Mouse (Mus musculus): Measurements from ENCODE around the gene 1700028P14Rik.
"Not testable (repeated sequence)": the region's sequence is repeated elsewhere in the genome, so short reads cannot be mapped to it uniquely, and the experiment has no call there.

1700028P14Rik gene

GRCm38 (mm10) chr19:23652644-23653043 is at the start of gene 1700028P14Rik:
Gene 1700028P14Rik, minus strand, starts transcription at chr19:23652812.
- no peak for DNase-seq

DNA sequence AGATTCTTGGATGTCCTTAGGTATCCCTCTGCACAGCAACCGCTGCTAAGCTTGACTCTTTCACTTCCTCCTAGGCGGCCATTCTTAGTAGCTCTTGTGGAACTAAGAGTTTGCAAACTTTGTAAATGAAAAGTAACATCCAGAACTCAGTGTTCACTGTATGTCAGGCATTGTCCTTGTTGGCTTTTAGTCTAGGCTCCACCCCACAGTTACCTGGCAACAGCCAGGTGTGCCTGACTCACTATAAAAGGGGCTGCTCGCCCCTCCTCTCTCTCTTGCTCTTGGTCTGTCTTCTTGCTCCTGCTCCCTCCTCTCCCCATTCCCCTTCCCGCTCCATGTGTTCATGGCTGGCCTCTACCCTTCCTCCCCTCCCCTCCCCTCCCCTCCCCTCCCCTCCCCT is 46.5 kb upstream of the 1700028P14Rik start:
- DNase-seq = no peak

DNA sequence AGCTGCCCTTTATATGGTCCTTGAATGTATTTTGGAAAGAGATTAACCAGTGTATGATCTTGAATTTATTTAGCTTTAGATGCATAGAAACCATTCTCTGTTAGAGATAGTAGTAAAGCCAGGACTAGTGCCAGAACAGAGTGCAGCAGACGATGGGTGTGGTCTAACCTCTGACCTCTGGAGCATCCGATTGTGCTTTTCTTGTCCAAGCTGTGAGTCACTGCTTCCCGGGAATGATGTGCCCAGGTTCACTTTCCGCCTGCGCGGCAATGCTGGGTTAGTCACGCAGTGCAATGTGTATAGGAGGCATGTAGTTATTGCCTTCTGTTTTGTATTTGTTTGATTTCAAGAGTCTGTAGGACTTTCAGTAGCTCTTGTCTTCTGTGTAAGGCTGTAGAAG is 45.8 kb upstream of the 1700028P14Rik start:
- DNase-seq = no peak

DNA sequence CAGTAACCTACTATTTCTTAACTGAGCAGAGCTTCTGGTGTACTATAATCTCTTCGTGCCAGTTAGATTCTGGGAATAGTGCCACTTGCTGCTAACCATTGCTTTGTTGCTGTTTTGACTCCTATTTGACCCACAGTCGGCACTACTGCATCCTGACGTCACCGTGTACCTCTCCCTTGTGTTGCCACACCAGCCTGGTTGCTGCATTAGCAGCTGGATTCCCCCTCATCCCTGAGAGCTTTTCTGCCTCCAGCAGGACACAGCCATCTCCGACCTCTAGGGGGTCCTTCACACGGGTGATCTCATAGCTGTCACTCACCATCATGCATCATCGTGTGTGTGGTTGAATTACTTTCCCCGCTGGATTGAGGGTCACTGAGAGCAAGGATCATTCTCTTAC is 45.2 kb upstream of the 1700028P14Rik start:
- DNase-seq = no peak

DNA sequence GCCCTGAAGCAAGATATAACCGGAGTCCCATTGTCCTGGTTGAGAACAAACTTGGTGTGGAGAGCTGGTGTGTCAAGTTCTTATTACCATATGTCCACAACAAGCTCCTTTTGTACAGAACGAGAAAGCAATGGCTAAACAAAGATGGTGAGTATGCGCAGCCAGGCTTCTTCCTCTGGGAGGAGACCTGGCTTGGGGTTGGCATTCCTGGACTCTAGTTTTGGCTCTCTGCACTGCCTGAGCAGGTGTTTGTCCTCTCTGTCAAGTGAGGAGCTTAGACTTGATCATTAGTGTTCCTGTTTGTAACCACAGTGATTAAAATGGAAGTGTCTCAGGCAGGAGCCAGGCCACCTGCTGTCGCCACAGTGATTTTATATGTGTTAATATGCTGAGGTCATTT is 41.7 kb upstream of the 1700028P14Rik start:
- no peak for DNase-seq

DNA sequence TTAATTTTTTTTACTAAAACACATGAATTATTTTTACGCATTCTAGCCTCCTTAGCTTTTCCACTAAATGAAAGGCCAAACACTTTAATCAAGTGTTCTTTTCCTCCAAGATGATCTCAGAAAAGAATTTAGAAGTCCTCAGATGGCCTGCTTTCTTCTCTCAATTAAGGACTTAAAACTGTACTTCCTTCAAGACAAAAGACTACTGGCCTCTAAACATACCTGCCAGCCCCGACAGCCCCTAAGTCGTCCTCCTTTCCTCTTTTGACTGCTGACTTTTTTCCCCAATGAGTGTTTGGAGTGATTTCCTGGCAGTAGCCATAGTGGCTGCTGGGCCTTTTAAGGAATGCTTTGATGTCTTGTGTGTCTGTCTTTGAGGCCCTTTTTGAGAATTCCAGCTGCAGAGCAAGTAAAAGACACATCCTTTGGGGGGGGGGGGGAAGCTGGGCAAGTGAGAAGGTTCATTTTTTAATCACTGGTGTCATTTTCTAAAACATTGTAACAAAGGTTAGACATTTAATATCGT is 35.9 kb upstream of the 1700028P14Rik start:
- DNase-seq = no peak

- DNase-seq = peak; percentile 89 to 92
These were observed 34.8 kb upstream of the 1700028P14Rik start, which contains the start of gene Ptar1 for GRCm38 (mm10) chr19:23687296-23688021. Gene Ptar1, plus strand, starts transcription at chr19:23687429.

- no peak for DNase-seq
These were observed 34.3 kb upstream of the 1700028P14Rik start for GRCm38 (mm10) chr19:23686962-23687295.

DNA sequence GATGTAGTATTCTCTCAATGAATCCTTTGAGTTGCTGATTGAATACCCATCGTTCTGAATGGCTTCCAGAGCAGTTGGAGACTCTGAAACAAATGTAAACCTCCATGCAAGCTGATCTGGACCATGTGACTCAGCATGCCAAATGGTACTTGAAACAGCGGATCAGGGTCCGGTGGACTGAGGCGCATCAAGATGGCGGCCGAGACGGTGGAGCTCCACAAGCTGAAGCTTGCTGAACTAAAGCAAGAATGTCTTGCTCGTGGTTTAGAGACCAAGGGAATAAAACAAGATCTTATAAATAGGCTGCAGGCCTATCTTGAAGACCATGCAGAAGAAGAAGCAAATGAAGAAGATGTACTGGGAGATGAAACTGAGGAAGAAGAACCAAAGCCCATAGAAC is 23.0 kb upstream of the 1700028P14Rik start:
- DNase-seq = not testable (repeated sequence)

GRCm38 (mm10) chr19:23673021-23673420 is 20.4 kb upstream of the 1700028P14Rik start:
- DNase-seq = no peak

DNA sequence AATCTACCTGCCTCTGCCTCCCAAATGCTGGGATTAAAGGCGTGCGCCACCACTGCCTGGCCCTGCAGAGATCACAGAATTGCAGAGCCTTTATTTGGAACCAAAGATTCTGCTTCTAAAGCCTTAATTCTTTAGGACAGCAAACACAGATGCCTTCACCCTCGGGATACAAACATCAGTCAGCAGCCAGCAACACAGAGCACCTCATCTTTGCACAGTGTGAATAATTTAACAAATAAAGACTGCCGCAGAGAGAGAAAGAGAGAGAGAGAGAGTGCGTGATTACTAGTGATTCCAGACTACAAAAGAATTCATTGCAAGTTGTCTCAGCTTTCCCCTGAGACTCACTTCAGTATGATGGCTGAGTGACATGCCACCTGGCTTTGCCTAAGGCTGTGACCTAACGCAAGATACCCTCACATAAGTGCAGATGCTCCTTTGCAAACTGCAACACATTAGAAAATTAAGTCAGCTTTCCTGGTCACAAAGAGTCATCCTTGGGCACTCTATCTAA is 15.6 kb upstream of the 1700028P14Rik start:
- DNase-seq = no peak

GRCm38 (mm10) chr19:23664083-23664482 is 11.5 kb upstream of the 1700028P14Rik start:
- no peak for DNase-seq

DNA sequence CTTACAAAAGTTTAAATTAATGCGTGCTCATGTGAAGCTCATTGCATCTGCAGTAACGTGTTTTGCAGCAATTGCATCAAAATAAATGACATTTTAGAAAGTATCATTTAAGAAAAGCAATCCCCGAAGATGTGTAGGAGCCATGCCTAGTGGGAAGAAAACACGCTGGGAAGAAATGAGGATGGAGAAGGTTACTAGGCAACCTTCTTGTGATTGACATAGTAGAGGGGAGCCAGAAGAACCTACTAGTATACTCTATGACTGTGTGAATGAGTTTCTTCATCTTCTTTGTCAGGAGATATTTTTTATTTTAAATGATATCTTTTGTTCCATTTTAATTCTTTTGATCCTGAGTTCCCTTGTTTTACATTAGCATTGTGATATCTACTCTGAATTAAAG is 5.7 kb upstream of the 1700028P14Rik start:
- no peak for DNase-seq

- no peak for DNase-seq
These were observed 4.8 kb upstream of the 1700028P14Rik start for GRCm38 (mm10) chr19:23657261-23657932.

DNA sequence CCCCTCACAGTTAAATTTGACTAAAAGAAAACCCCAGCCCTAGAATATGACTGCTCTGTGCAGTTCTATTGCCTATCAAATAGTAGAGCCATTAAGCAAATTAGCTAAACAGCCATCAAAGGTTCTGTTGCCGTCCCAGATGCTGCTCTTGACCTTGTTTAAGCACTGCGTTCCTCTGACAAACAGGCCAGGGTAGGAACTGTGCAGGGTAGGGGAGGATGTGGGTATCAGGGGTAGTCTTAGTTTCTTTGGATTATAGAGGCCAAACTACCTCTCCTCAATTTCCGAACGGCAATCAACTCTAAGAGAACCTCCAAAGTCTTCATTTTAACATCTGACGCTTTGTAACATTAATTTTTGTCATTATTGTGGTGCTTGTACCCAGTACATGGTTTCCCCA is 542 bp upstream of the 1700028P14Rik start:
- no peak for DNase-seq

DNA sequence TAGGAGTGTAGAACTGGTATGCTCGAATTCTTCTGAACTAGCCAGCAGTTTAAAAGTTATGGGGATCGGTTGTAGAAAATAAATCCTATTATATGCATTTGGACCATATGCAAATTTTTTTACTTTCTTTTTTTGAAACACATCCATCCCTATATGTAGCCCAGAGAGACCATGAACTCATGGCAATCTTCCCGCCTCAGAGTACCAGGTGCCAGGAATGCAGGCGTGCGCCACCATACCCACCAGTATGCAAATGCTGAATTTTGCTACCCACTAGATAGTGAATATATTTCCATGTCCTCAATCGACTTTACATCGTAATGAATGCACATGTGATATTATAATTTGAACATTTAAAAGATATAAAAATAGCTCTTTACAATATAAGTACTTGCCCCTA is 5.3 kb downstream of the 1700028P14Rik start:
- no peak for DNase-seq

DNA sequence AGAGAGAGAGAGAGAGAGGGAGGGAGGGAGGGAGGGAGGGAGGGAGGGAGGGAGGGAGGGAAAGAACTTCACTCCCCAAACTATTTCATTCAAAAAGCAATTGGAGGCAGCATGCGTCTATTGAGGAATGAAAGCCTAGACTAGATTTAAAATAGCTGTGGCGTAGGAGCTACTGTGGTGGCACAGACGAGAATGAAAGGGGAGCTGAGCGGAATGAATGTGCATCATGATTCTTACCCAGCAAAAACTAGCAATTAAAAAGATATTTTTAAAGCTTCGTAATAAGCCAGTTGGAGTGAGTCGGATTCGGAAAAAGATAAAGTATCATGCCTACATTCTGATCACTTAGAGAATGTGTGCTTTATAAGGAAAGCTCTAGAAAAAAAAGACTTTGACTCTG is 7.3 kb downstream of the 1700028P14Rik start:
- DNase-seq = no peak

DNA sequence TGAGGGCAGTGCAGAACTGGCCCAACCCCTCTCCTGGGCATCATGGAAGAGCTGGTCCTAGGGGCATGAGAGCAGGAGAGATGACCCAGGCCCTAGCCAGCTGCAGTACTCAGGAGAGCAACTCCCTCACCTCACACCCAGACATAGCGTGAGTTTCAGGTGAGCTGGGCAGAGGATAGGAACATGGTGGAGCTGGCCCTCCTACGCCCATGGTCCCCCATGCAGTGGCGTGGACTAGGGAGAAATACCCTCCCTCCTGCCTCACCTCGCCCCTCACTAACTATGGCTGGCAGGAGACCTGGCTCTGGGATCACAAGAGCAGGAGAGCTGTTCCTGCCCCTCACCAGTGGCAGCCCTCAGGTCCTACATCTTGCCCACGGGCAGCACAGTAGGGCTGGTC is 8.8 kb downstream of the 1700028P14Rik start:
- DNase-seq = no peak

DNA sequence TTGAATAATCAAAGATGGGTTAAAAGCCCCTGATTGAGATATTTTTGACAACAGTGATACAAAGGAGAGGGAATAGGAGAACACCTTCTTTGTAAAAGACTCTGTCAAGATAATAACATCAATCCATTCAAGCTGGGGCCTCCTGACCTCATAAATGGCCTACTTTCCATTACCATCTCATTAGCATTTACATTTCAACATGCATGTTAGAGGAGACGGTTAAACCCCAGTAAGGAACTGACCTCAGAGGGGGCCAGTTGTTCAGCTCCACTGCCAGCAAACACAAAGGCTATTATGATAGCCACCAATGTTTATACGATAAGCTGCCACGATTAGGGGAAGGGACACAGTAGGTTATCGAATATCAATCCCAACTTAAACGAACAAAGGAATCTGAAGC is 15.8 kb downstream of the 1700028P14Rik start:
- no peak for DNase-seq

GRCm38 (mm10) chr19:23631611-23632492 is 20.8 kb downstream of the 1700028P14Rik start:
- DNase-seq = no peak

DNA sequence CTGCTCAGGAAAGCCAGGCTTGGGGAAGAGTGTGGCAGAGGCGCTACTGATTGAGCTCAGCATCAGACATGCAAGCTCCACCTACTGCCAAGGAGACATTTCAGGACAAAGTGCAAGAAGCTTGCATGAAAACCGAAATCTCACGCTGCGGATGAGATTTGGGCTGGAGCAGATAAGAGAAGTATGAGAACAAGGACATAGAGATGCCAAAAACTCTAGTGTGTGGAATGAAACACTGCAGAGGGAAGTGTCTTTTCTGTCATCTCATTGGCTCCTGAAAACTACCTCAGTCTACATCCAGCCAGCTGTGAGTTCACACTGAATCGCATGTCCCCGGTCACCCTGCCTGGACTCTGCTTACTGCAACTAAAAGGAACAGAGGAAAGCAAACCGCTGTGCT is 38.3 kb downstream of the 1700028P14Rik start:
- DNase-seq = no peak

DNA sequence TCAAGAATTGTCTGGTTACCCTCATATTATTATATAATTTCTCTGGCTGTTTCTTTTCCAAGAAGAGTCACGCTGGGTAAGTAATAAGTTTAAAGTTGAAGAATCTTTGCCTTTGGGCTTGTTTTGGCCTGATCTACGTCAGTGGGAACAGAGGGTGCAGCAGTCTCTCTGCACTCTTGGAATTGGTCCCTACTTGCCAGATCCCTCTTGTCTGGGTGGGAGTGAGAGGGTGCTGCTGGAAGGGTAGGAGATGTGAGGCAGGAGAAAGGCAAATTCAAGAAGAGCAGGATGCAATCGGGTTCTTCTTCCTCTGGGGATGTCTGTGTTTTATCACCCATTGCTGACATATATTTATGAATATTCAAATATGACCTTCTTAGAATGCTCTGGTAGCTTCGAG is 42.9 kb downstream of the 1700028P14Rik start:
- no peak for DNase-seq

DNA sequence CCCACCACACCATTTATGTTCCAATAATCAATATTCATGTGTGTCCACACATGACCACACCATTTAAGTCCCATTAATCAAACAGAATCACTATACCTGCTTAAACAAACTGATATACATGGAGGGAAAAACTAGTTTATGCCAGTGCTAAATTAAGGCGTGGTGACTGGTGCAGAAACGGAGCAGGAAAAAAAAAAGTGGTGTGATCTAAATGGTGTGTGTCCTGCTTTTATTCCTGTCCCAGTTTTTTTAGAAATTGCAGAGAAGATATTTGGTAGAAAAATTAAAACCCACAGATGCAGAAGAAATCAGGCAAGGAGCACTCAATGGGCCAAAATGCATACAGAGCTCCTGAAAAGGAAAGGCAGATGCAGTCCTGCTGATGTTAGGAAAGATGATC is 44.7 kb downstream of the 1700028P14Rik start:
- no peak for DNase-seq
